Mouse (Mus musculus): ENCODE results near the gene Gapvd1.

GRCm38 (mm10) chr2:34773673-34774072 is 18.6 kb upstream of the Gapvd1 start:
- no peak for TF ChIP-seq POLR2A (IDR thresholded peaks at IDR 0.05; ENCODE audit: insufficient read length, low read depth)
- no peak for TF ChIP-seq E2F4 (IDR thresholded peaks at IDR 0.05; ENCODE audit: insufficient read depth)

All from myocyte (in vitro differentiated cells).